Mouse (Mus musculus) CH12.LX (cell line): ENCODE measurements around the gene Ubn2.

ENCODE experiments used
- CTCF ChIP-seq, 2 experiments: IDR thresholded peaks in 1 of 2; conservative IDR thresholded peaks in 1 of 2; 2 replicates each; pipeline ENCODE4 v1.5.1; 2011 to 2012; ENCODE audit warnings: low read depth in 2 of 2, low read length in 2 of 2, improper control_type of control experiment in 1 of 2, inconsistent platforms in 1 of 2, mild to moderate bottlenecking in 1 of 2, moderate library complexity in 1 of 2
- EP300 ChIP-seq: IDR thresholded peaks from 2 replicates; pipeline ENCODE4 v1.6.1; 2011; ENCODE audit warnings: low read length, improper control_type of control experiment
- ETS1 ChIP-seq: conservative IDR thresholded peaks from 2 replicates; pipeline ENCODE4 v1.6.1; 2012; ENCODE audit warnings: low read depth, mild to moderate bottlenecking, inconsistent platforms, low read length, improper control_type of control experiment, moderate library complexity

DNA sequence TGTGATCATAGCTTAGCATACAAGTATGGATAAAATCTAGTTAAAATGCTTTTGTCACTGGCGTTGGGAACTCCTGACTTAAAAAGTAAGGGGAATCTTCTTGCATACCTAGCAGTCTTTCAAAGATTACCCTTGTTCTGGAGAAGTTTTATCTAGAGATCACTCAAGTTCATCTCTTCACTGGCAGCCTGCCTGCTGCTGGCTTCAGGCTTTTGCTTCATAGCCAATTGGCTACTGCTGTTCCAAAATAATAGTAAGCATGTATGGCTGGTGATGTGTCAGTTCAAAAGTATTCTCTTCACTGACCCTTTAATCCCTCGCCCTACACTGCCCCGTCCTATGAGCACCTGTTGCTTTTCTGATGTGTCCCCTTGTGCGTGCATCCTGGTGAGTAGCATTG lies 81.5 kb downstream of the Ubn2 start:
- TF ChIP-seq CTCF (conservative IDR thresholded peaks at IDR 0.05 in 1 of 2, IDR thresholded peaks at IDR 0.05 in 1 of 2; ENCODE audit: low read depth in 2 of 2, low read length in 2 of 2) (no peak), EP300 (no peak), ETS1 (no peak)
